Mouse (Mus musculus): ENCODE results near the gene Scrt2. TPM values are rescaled to one million over a fixed set of nuclear protein-coding genes. Genes with fewer than 3 reads are reported as not detected.

The Scrt2 gene
- polyA plus RNA-seq, 1 experiment from 2014 or later: 1.9 TPM

DNA sequence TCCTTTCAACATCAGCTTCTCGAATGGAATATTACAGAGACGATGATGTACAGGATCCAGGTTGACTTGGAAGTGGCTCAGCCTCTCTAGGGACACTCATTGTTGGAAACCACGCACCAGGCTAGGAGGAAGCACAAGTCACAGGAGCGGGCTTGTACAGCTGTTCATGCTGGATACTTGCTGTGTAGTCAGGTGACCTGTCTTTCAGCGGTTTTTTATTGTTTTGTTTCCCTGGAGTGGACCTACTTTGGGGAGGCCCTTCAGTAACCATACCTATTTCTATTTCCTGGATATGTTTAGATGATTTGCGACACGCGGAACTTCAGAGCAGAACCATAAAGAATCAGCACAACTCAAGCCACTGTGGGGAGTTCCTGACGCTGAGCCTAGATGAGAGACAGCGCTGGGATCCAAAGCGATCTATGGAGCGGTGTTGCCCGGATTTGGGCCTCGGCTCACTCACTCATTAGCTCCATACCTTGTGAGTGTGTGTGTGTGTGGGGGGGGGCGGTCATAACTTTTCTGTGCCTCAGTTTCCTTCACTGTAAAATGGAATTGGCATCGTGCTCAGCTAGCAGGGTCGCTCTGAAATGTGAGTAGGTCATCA lies 23.5 kb downstream of the Scrt2 start:
- Histone ChIP-seq H3K9ac (replicated peaks; ENCODE audit: low read length) (peak overlapping the region; percentile 81), H3K9me3 (replicated peaks; ENCODE audit: control insufficient read depth, low read length) (no peaks in the 10 kb centered on the region), H3K4me3 (ENCODE audit: low read depth, low read length) (peak overlapping the region; percentile 64), H3K4me1 (ENCODE audit: control insufficient read depth, insufficient read depth, low read length) (no peaks in the 10 kb centered on the region), H3K36me3 (replicated peaks; ENCODE audit: control insufficient read depth, insufficient read depth, low read depth, low read length) (no peaks in the 10 kb centered on the region), H3K27me3 (ENCODE audit: control insufficient read depth, insufficient read depth, low read length) (no peaks in the 10 kb centered on the region), H3K27ac (replicated peaks; ENCODE audit: low read depth, low read length) (no peak overlapping the region), H3K4me2 (ENCODE audit: low read depth, low read length) (peak overlapping the region; percentile 88)
- ATAC-seq (replicated peaks; ENCODE audit: insufficient number of reproducible peaks, low FRiP score, low TSS enrichment, low read depth) (0 out of 2 replicates have a peak, but pooled peaks have one; percentile 27), DNase-seq (ENCODE audit: low spot score) (peak; percentile 29)
- WGBS: 18% methylated on average over 17 of the region's 17 CpGs

- H3K4me3 ChIP-seq (ENCODE audit: low read depth, low read length): peak within 1 kb of the TSS; percentile 64
- no peaks in the 10 kb centered on the region for H3K4me1 ChIP-seq (ENCODE audit: control insufficient read depth, insufficient read depth, low read length)
- under 1% methylated on average over 78 of the region's 84 CpGs for WGBS
- ATAC-seq (replicated peaks; ENCODE audit: insufficient number of reproducible peaks, low FRiP score, low TSS enrichment, low read depth): peak; percentile 86
- H3K27me3 ChIP-seq (ENCODE audit: control insufficient read depth, insufficient read depth, low read length): no peaks in the 10 kb centered on the region
- no peaks in the 10 kb centered on the region for H3K9me3 ChIP-seq (replicated peaks; ENCODE audit: control insufficient read depth, low read length)
- H3K36me3 ChIP-seq (replicated peaks; ENCODE audit: control insufficient read depth, insufficient read depth, low read depth, low read length): no peaks in the 10 kb centered on the region
- H3K27ac ChIP-seq (replicated peaks; ENCODE audit: low read depth, low read length): no peak within 1 kb of the TSS
- DNase-seq (ENCODE audit: low spot score): peak; percentile 83
- peak within 1 kb of the TSS; percentile 81 for H3K9ac ChIP-seq (replicated peaks; ENCODE audit: low read length)
- H3K4me2 ChIP-seq (ENCODE audit: low read depth, low read length): peak within 1 kb of the TSS; percentile 88
Observed at GRCm38 (mm10) chr2:152105318-152106224, 24.2 kb downstream of the Scrt2 start, which contains the start of gene Srxn1. Gene Srxn1, plus strand, starts transcription at chr2:152105516.

GRCm38 (mm10) chr2:152106225-152106595 lies 24.9 kb downstream of the Scrt2 start:
- H3K9ac ChIP-seq (replicated peaks; ENCODE audit: low read length): no peak overlapping the region
- H3K27ac ChIP-seq (replicated peaks; ENCODE audit: low read depth, low read length): no peak overlapping the region
- H3K4me1 ChIP-seq (ENCODE audit: control insufficient read depth, insufficient read depth, low read length): no peaks in the 10 kb centered on the region
- DNase-seq (ENCODE audit: low spot score): no peak
- H3K27me3 ChIP-seq (ENCODE audit: control insufficient read depth, insufficient read depth, low read length): no peaks in the 10 kb centered on the region
- peak overlapping the region; percentile 88 for H3K4me2 ChIP-seq (ENCODE audit: low read depth, low read length)
- H3K36me3 ChIP-seq (replicated peaks; ENCODE audit: control insufficient read depth, insufficient read depth, low read depth, low read length): no peaks in the 10 kb centered on the region
- WGBS: 86% methylated on average over 3 of the region's 3 CpGs
- ATAC-seq (replicated peaks; ENCODE audit: insufficient number of reproducible peaks, low FRiP score, low TSS enrichment, low read depth): no peak
- H3K4me3 ChIP-seq (ENCODE audit: low read depth, low read length): peak overlapping the region; percentile 64
- no peaks in the 10 kb centered on the region for H3K9me3 ChIP-seq (replicated peaks; ENCODE audit: control insufficient read depth, low read length)

DNA sequence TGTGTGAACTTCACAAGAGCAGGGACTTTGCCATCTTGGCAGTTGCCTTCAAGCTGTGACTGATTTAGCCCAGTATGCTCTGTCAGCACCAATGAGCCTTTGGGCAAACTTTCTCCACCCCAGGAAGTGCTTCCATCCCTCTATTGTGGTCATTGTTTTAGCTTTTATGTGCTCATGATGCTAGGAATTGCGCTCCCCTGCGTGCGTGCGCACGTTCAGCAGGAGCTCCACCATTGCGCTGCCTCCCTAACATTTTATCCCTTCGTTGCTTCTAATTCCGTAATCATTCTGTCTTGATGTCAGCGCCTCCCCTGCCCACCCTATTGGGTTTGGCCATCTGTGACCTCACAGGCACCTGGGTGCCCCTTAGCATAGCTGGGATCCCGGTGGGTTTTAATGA lies 25.3 kb downstream of the Scrt2 start:
- WGBS: 92% methylated on average over 10 of the region's 10 CpGs
- no peak overlapping the region; the same call in 1 of the 2 replicates for H3K4me2 ChIP-seq (ENCODE audit: low read depth, low read length)
- H3K4me3 ChIP-seq (ENCODE audit: low read depth, low read length): no peak overlapping the region

GRCm38 (mm10) chr2:152108702-152109101 lies 27.4 kb downstream of the Scrt2 start:
- Histone ChIP-seq H3K27me3 (ENCODE audit: control insufficient read depth, insufficient read depth, low read length) (no peaks in the 10 kb centered on the region), H3K4me2 (ENCODE audit: low read depth, low read length) (no peak overlapping the region), H3K9me3 (replicated peaks; ENCODE audit: control insufficient read depth, low read length) (no peaks in the 10 kb centered on the region), H3K36me3 (replicated peaks; ENCODE audit: control insufficient read depth, insufficient read depth, low read depth, low read length) (no peaks in the 10 kb centered on the region), H3K4me1 (ENCODE audit: control insufficient read depth, insufficient read depth, low read length) (no peaks in the 10 kb centered on the region; the same call in 1 of the 2 replicates), H3K9ac (replicated peaks; ENCODE audit: low read length) (no peak overlapping the region), H3K27ac (replicated peaks; ENCODE audit: low read depth, low read length) (no peak overlapping the region), H3K4me3 (ENCODE audit: low read depth, low read length) (no peak overlapping the region)
- ATAC-seq (replicated peaks; ENCODE audit: insufficient number of reproducible peaks, low FRiP score, low TSS enrichment, low read depth) (no peak), DNase-seq (ENCODE audit: low spot score) (no peak)
- WGBS: 81% methylated on average over 7 of the region's 7 CpGs

More for the DNA sequence above, 25.3 kb downstream of the Scrt2 start:
- H3K27me3 ChIP-seq (ENCODE audit: control insufficient read depth, insufficient read depth, low read length): no peaks in the 10 kb centered on the region
- no peaks in the 10 kb centered on the region for H3K9me3 ChIP-seq (replicated peaks; ENCODE audit: control insufficient read depth, low read length)
- no peak overlapping the region for H3K9ac ChIP-seq (replicated peaks; ENCODE audit: low read length)
- H3K36me3 ChIP-seq (replicated peaks; ENCODE audit: control insufficient read depth, insufficient read depth, low read depth, low read length): no peaks in the 10 kb centered on the region
- no peak for DNase-seq (ENCODE audit: low spot score)
- ATAC-seq (replicated peaks; ENCODE audit: insufficient number of reproducible peaks, low FRiP score, low TSS enrichment, low read depth): no peak
- H3K4me1 ChIP-seq (ENCODE audit: control insufficient read depth, insufficient read depth, low read length): no peaks in the 10 kb centered on the region
- H3K27ac ChIP-seq (replicated peaks; ENCODE audit: low read depth, low read length): no peak overlapping the region

- no peak for ATAC-seq (replicated peaks; ENCODE audit: insufficient number of reproducible peaks, low FRiP score, low TSS enrichment, low read depth)
- H3K27me3 ChIP-seq (ENCODE audit: control insufficient read depth, insufficient read depth, low read length): no peaks in the 10 kb centered on the region
- H3K4me2 ChIP-seq (ENCODE audit: low read depth, low read length): no peak overlapping the region
- peaks cover 3% of the 10 kb centered on the region for H3K4me1 ChIP-seq (ENCODE audit: control insufficient read depth, insufficient read depth, low read length)
- no peaks in the 10 kb centered on the region for H3K9me3 ChIP-seq (replicated peaks; ENCODE audit: control insufficient read depth, low read length)
- H3K9ac ChIP-seq (replicated peaks; ENCODE audit: low read length): no peak overlapping the region
- WGBS: 78% methylated on average over 5 of the region's 5 CpGs
- no peaks in the 10 kb centered on the region for H3K36me3 ChIP-seq (replicated peaks; ENCODE audit: control insufficient read depth, insufficient read depth, low read depth, low read length)
- DNase-seq (ENCODE audit: low spot score): no peak
- H3K27ac ChIP-seq (replicated peaks; ENCODE audit: low read depth, low read length): no peak overlapping the region
- no peak overlapping the region for H3K4me3 ChIP-seq (ENCODE audit: low read depth, low read length)
Observed at GRCm38 (mm10) chr2:152109386-152109785, 28.1 kb downstream of the Scrt2 start.

DNA sequence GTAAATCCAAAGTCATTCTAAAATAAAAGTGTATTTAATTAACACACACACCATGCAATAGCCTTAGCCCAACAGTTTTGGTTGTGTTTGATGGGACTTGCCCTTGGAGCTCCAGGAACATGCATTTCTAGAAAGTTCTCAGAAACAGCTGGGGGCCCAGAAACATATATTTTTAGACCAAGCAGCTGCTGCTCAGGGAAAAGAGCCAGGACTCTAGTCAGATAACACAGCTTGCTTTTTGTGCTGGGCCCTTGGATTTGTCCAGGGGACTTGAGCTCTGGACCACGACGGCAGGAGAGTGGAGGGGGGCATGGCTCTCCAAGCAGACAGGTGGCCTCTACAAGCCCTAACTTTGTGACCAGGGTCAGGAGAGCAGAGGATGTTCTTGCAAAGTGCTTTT lies 30.0 kb downstream of the Scrt2 start:
- H3K4me2 ChIP-seq (ENCODE audit: low read depth, low read length): no peak overlapping the region
- DNase-seq (ENCODE audit: low spot score) (no peak), ATAC-seq (replicated peaks; ENCODE audit: insufficient number of reproducible peaks, low FRiP score, low TSS enrichment, low read depth) (no peak)
- WGBS: 66% methylated on average over 2 of the region's 2 CpGs
- no peaks in the 10 kb centered on the region for H3K27me3 ChIP-seq (ENCODE audit: control insufficient read depth, insufficient read depth, low read length)
- H3K9ac ChIP-seq (replicated peaks; ENCODE audit: low read length): no peak overlapping the region
- no peak overlapping the region for H3K27ac ChIP-seq (replicated peaks; ENCODE audit: low read depth, low read length)
- no peak overlapping the region for H3K4me3 ChIP-seq (ENCODE audit: low read depth, low read length)
- H3K4me1 ChIP-seq (ENCODE audit: control insufficient read depth, insufficient read depth, low read length): peaks cover 9% of the 10 kb centered on the region
- H3K9me3 ChIP-seq (replicated peaks; ENCODE audit: control insufficient read depth, low read length): no peaks in the 10 kb centered on the region
- no peaks in the 10 kb centered on the region for H3K36me3 ChIP-seq (replicated peaks; ENCODE audit: control insufficient read depth, insufficient read depth, low read depth, low read length)

GRCm38 (mm10) chr2:152111920-152112319 lies 30.6 kb downstream of the Scrt2 start:
- no peaks in the 10 kb centered on the region for H3K36me3 ChIP-seq (replicated peaks; ENCODE audit: control insufficient read depth, insufficient read depth, low read depth, low read length)
- ATAC-seq (replicated peaks; ENCODE audit: insufficient number of reproducible peaks, low FRiP score, low TSS enrichment, low read depth) (peak; percentile 75), DNase-seq (ENCODE audit: low spot score) (peak; percentile 96)
- no peak overlapping the region for H3K4me2 ChIP-seq (ENCODE audit: low read depth, low read length)
- no peak overlapping the region for H3K4me3 ChIP-seq (ENCODE audit: low read depth, low read length)
- H3K4me1 ChIP-seq (ENCODE audit: control insufficient read depth, insufficient read depth, low read length): peaks cover 9% of the 10 kb centered on the region
- H3K27ac ChIP-seq (replicated peaks; ENCODE audit: low read depth, low read length): no peak overlapping the region
- no peaks in the 10 kb centered on the region for H3K27me3 ChIP-seq (ENCODE audit: control insufficient read depth, insufficient read depth, low read length)
- WGBS: 6% methylated on average over 7 of the region's 7 CpGs
- no peaks in the 10 kb centered on the region for H3K9me3 ChIP-seq (replicated peaks; ENCODE audit: control insufficient read depth, low read length)
- H3K9ac ChIP-seq (replicated peaks; ENCODE audit: low read length): no peak overlapping the region

Data from embryonic facial prominence, embryonic 11.5 days (tissue).